Mouse (Mus musculus) heart, embryonic 14.5 days (tissue): ENCODE measurements around the gene Nfya. TPM values are rescaled to one million over a fixed set of nuclear protein-coding genes. Genes with fewer than 3 reads are reported as not detected.
A peak's percentile ranks its signal among the peaks of the same experiment; 100 is the strongest.

Experiments used
- ATAC-seq: fragments of 200-750 bp; cut with Nextera tagmentation; 2 replicates; pipeline ENCODE4 v1.8.0; 2017; ENCODE audit warnings: low read depth, moderate TSS enrichment; ENCODE audit not compliant: insufficient number of reproducible peaks, insufficient read depth, low FRiP score
- H3K27ac ChIP-seq, 2 experiments: fragments of 200-500 bp in 1 of 2; fragments of 300-500 bp in 1 of 2; sonication (generic) in 1 of 2; replicated peaks in 1 of 2; 2 replicates each; pipeline ENCODE4 v1.5.1; 2012 to 2014; ENCODE audit warnings: low read depth in 2 of 2, low read length in 2 of 2, control low read depth in 1 of 2, mild to moderate bottlenecking in 1 of 2, mixed read lengths in 1 of 2; ENCODE audit not compliant: control insufficient read depth in 1 of 2, insufficient read depth in 1 of 2
- H3K27me3 ChIP-seq: fragments of 300-500 bp; sonication (generic); 2 replicates; pipeline ENCODE4 v1.6.1; 2014; ENCODE audit warnings: mild to moderate bottlenecking, low read length, control low read depth; ENCODE audit not compliant: control insufficient read depth, insufficient read depth
- H3K36me3 ChIP-seq: fragments of 300-500 bp; sonication (generic); 2 replicates; pipeline ENCODE4 v1.6.1; 2014; ENCODE audit warnings: mild to moderate bottlenecking, control low read depth, low read length, mixed read lengths; ENCODE audit not compliant: control insufficient read depth, insufficient read depth
- H3K4me1 ChIP-seq, 2 experiments: fragments of 200-500 bp in 1 of 2; fragments of 300-500 bp in 1 of 2; sonication (generic) in 1 of 2; 2 replicates each; pipeline ENCODE4 v1.6.1; 2012 to 2014; ENCODE audit warnings: low read length in 2 of 2, control low read depth in 1 of 2, mixed read lengths in 1 of 2; ENCODE audit not compliant: control insufficient read depth in 2 of 2, insufficient read depth in 2 of 2
- H3K4me2 ChIP-seq: fragments of 300-500 bp; sonication (generic); 2 replicates; pipeline ENCODE4 v1.6.1; 2014; ENCODE audit warnings: mild to moderate bottlenecking, low read length
- H3K4me3 ChIP-seq, 2 experiments: fragments of 200-500 bp in 1 of 2; fragments of 300-500 bp in 1 of 2; sonication (generic) in 1 of 2; 2 replicates each; pipeline ENCODE4 v1.5.1; 2012 to 2014; ENCODE audit warnings: low read length in 2 of 2, mild to moderate bottlenecking in 2 of 2, control low read depth in 1 of 2, low read depth in 1 of 2, moderate library complexity in 1 of 2; ENCODE audit not compliant: control insufficient read depth in 1 of 2, insufficient read depth in 1 of 2
- H3K9ac ChIP-seq: fragments of 300-500 bp; sonication (generic); 2 replicates; pipeline ENCODE4 v1.6.1; 2014; ENCODE audit warnings: mild to moderate bottlenecking, low read length
- H3K9me3 ChIP-seq: fragments of 300-500 bp; sonication (generic); 2 replicates; pipeline ENCODE4 v1.6.1; 2016; ENCODE audit warnings: low read length, control low read depth; ENCODE audit not compliant: control insufficient read depth
- WGBS: fragments of 180-500 bp; shearing (Covaris S2); extraction: QIAGEN DNeasy Blood & Tissue Kit; methylation state at CpG from one replicate; pipeline ENCODE4 v1.1.7; 2014; 5-methylcytosine and 5-hydroxymethylcytosine counted together
- polyA plus RNA-seq: library from polyadenylated mRNA; unstranded; fragments of >200 nt; fragmentation: Nextera tagmentation; extraction: Ambion mirVana; gene quantifications from 2 replicates; pipeline ENCODE4 v1.2.1, GENCODE M21; 2014

The Nfya gene
- polyA plus RNA-seq, 1 experiment from 2014 or later: 13.5 TPM

DNA sequence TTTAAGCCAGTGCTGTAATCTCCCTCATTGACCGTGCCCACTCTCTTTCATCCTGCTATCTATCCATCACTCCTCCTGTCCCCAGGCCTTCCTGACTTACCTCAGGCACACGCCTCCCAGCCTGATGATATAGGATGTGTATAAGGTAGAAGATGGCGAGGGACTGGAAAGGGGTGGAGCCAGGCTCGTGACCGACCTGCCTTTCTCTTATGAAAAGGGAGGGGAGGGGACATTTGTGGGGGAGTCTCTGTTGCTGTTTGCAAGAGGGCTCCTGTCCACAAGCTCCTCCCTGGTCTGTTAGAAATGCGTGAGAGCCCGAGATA, 41.6 kb upstream of the Nfya start, which contains the start of gene Tspo2:
Gene Tspo2, minus strand, starts transcription at position 170 of the 323 bp plus-strand sequence.
- ATAC-seq: no peak
- Histone ChIP-seq H3K4me1 (peaks cover 0 to 2% of the 10 kb centered on the region in 2 experiments; a peak in 1 of 4 replicates), H3K4me2 (no peak within 1 kb of the TSS), H3K27ac (no peak within 1 kb of the TSS), H3K9ac (no peak within 1 kb of the TSS), H3K9me3 (no peaks in the 10 kb centered on the region), H3K36me3 (no peaks in the 10 kb centered on the region), H3K4me3 (no peak within 1 kb of the TSS), H3K27me3 (no peaks in the 10 kb centered on the region)
- WGBS: 60% methylated on average over 7 of the region's 7 CpGs

DNA sequence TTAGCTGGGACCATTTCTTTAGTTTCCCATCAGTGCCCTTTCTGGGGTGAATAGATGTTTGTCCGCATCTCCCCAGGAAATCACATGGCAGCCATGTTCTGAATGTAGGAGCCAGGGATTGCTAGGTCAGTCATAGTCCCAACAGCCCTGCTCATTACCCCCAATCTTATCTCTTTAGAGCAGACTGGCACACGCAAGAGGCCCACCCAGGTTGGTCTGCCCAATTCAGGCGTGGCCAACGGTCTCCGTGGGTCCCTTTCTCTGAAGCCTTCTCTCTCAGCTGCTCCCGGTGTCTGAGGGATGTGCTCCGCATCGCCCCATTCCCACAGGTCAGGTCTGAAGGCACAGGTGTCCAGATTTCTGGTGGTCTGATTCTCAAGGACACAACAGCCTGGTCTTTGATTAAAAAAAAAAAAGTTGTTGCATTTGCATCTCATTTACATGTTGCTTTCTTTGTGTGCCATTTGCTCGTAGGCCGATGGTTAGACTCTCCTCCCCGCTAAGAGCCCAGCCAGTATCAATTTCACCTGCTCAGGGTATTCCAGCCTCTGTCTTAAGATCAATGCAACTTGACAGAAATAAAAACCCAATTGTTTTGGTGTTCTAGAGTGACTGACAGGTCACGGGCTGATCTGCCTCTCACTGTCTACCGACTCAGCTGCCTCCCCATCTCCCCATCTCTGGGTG, 41.1 kb upstream of the Nfya start:
- Histone ChIP-seq H3K27me3 (no peaks in the 10 kb centered on the region), H3K9ac (no peak overlapping the region), H3K4me1 (peaks cover 0 to 2% of the 10 kb centered on the region in 2 experiments; a peak in 1 of 4 replicates), H3K4me2 (no peak overlapping the region), H3K9me3 (no peaks in the 10 kb centered on the region), H3K4me3 (no peak overlapping the region), H3K36me3 (no peaks in the 10 kb centered on the region), H3K27ac (no peak overlapping the region)
- ATAC-seq: no peak
- 80% methylated on average over 13 of the region's 13 CpGs for WGBS

DNA sequence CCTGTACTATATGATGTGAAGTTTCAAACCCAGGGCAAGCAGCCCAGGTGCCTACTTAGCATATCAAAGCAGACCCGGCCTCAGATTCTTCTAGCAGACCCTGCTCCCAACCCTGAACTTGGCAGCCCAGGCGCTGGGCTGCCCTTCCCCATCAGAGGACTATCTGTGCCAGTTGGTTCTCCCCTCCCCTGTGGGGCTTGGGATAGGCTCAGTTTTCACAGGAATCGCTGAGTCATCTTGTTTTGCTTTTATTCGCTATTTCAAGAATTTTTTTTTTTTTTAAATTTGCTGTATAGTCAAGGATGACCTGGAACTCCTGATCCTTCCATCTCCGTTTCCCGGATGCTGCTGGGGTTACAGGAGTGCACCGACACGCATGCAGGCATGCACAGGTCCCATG, 38.0 kb upstream of the Nfya start:
- ATAC-seq: no peak
- Histone ChIP-seq H3K4me3 (no peak overlapping the region), H3K4me2 (no peak overlapping the region), H3K4me1 (no peaks in the 10 kb centered on the region; a peak in 1 of 4 replicates), H3K9me3 (no peaks in the 10 kb centered on the region), H3K9ac (no peak overlapping the region), H3K27me3 (no peaks in the 10 kb centered on the region), H3K27ac (no peak overlapping the region), H3K36me3 (no peaks in the 10 kb centered on the region)
- 66% methylated on average over 8 of the region's 8 CpGs for WGBS

DNA sequence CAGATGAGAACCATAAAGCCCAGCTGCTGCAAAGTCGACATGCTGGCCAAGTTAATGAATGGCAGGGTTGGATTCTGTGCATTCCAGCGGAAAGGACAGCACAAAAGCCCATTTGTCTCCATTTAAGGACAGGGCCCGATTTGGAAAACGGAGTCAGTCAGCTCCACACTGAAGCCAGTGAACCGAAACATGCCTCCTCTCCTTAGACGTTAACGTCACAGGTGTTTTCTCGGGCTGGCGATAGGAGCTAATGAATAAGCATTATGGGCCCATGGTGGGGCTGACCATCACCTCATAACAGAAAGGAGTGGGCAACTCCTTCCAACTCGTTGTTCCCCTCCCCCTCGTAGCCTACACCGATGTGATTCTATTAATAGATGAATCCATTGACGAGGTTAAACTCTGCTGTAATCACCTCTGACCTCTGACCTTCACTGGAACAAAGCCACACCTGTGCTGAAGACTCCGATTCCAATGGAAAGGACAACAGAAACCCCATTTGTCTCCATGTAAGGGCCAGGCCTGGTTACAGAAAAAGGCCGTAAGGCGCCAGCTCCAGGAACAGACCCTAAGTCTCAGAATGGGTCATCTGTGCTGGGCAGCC, 33.9 kb upstream of the Nfya start:
- H3K4me1 ChIP-seq: no peaks in the 10 kb centered on the region
- H3K27ac ChIP-seq: no peak overlapping the region
- no peak overlapping the region for H3K4me2 ChIP-seq
- peaks cover 2% of the 10 kb centered on the region; the same call in 1 of the 2 replicates for H3K9me3 ChIP-seq
- WGBS: 74% methylated on average over 16 of the region's 16 CpGs
- no peak for ATAC-seq
- no peak overlapping the region for H3K4me3 ChIP-seq
- no peaks in the 10 kb centered on the region for H3K36me3 ChIP-seq
- no peak overlapping the region for H3K9ac ChIP-seq
- H3K27me3 ChIP-seq: no peaks in the 10 kb centered on the region

DNA sequence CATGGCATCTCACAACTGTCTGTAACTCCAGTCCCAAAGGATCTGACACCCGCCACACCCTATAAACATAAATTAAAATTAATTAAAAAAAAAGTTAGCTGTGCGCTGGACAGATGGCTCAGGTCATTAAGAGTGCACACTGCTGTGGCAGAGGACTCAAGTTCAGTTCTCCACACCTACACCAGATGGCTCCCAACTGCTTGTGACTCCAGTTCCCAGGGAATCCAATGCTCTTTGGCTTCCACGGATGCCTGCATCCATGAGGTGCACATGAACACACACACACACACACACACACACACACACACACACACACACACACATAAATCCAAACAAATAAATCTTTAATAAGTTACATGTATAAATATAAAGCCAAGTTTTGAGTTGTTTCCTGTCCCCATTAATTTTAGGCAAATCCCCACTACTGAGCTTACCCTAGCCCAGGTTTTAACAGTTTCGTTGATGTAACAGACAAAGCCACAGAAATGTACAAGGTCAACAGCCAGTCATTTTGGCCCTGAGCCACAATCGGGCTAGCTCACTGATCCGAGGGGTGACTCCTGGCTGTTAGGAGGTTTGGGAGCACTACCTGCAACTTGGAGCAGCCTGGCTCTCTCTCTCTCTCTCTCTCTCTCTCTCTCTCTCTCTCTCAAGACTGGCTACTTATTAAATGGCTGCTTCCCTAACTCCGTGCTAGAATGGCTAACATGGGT, 33.2 kb upstream of the Nfya start:
- no peak overlapping the region for H3K4me3 ChIP-seq
- H3K4me1 ChIP-seq: peaks cover under 1 to 4% of the 10 kb centered on the region in 2 experiments
- H3K27me3 ChIP-seq: no peaks in the 10 kb centered on the region
- no peak overlapping the region for H3K27ac ChIP-seq
- no peak overlapping the region for H3K4me2 ChIP-seq
- H3K9ac ChIP-seq: no peak overlapping the region
- 69% methylated on average over 7 of the region's 7 CpGs for WGBS
- H3K36me3 ChIP-seq: no peaks in the 10 kb centered on the region
- peaks cover 2% of the 10 kb centered on the region; the same call in 1 of the 2 replicates for H3K9me3 ChIP-seq
- ATAC-seq: no peak

DNA sequence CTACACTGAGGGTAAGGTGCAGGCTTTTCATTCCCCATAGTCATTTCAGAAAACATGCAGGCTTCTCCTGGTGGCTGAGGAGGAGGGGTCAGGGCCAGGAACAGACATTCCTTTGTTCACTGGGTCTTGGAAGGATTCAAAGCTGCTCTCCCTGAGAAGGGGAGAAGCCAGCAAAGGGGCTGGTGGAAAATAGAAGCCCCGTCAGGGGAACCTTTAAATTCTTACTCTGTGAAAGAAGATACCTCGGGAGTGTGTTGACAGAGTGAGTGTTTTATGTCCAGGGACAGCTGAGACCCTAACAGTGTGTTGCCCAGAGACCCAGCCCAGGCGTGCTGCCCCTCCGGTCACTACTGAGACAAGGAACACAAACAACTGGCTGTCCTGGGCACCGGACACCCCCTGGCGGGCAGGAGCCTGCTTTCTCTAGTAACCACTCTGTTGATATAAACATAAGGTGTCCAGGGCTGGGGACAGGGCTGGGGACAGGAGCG, 27.8 kb upstream of the Nfya start:
- H3K9ac ChIP-seq: peak overlapping the region; percentile 22; the same call in 1 of the 2 replicates
- no peaks in the 10 kb centered on the region for H3K36me3 ChIP-seq
- peak; percentile 24; the same call in 1 of the 2 replicates for ATAC-seq
- no peaks in the 10 kb centered on the region for H3K27me3 ChIP-seq
- peak overlapping the region; percentile 14 for H3K4me2 ChIP-seq
- H3K9me3 ChIP-seq: peaks cover 2% of the 10 kb centered on the region; the same call in 1 of the 2 replicates
- H3K4me3 ChIP-seq: no peak overlapping the region
- peaks cover 35 to 40% of the 10 kb centered on the region in 2 experiments for H3K4me1 ChIP-seq
- 16% methylated on average over 7 of the region's 7 CpGs for WGBS
- H3K27ac ChIP-seq: peak overlapping the region; percentile 94 to 98

DNA sequence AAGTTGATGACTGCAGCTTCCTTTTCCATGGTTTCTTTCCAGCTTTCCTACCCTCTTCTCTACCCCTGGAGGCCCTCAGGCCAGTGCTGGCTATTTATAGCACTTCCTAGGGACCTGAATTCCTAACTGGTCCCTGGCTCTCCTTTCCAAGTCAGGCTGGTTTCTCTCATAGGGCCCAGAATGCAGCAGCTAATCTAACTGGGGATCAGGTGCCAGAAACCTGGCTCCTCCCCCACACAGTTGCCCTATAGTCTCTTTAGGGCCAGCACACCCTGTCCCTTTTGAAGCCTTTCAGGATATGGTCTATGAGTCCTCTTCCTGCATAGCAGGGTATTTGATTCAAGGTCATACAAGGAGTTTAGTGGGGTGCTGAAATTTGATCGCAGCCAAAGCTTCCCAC, 26.8 kb upstream of the Nfya start:
- WGBS: 13% methylated on average over 1 of the region's 1 CpGs

More for the DNA sequence above, 26.8 kb upstream of the Nfya start:
- Histone ChIP-seq H3K36me3 (no peaks in the 10 kb centered on the region), H3K4me1 (peaks cover 35 to 40% of the 10 kb centered on the region in 2 experiments), H3K4me3 (no peak overlapping the region), H3K9ac (peak overlapping the region; percentile 2; the same call in 1 of the 2 replicates), H3K4me2 (peak overlapping the region; percentile 14), H3K9me3 (peaks cover 2% of the 10 kb centered on the region; the same call in 1 of the 2 replicates), H3K27ac (peak overlapping the region; percentile 94 to 98), H3K27me3 (no peaks in the 10 kb centered on the region)
- peak; percentile 72 for ATAC-seq
